Mouse (Mus musculus) cerebellum, adult 11-12 months (tissue): ENCODE results near the gene Rab34.

Experiments used
- DNase-seq: peaks from one replicate; pipeline ENCODE4 v3.0.0; 2022

The Rab34 gene

GRCm38 (mm10) chr11:78188331-78189233 is at the start of gene Rab34:
Gene Rab34 (plus strand): TSS chr11:78188430.
- DNase-seq, result no peak

GRCm38 (mm10) chr11:78140665-78141064 is 47.6 kb upstream of the Rab34 start:
- no peak for DNase-seq

GRCm38 (mm10) chr11:78143520-78143919 is 44.7 kb upstream of the Rab34 start:
- no peak for DNase-seq

GRCm38 (mm10) chr11:78146168-78146567 is 42.1 kb upstream of the Rab34 start:
- DNase-seq, result no peak

DNA sequence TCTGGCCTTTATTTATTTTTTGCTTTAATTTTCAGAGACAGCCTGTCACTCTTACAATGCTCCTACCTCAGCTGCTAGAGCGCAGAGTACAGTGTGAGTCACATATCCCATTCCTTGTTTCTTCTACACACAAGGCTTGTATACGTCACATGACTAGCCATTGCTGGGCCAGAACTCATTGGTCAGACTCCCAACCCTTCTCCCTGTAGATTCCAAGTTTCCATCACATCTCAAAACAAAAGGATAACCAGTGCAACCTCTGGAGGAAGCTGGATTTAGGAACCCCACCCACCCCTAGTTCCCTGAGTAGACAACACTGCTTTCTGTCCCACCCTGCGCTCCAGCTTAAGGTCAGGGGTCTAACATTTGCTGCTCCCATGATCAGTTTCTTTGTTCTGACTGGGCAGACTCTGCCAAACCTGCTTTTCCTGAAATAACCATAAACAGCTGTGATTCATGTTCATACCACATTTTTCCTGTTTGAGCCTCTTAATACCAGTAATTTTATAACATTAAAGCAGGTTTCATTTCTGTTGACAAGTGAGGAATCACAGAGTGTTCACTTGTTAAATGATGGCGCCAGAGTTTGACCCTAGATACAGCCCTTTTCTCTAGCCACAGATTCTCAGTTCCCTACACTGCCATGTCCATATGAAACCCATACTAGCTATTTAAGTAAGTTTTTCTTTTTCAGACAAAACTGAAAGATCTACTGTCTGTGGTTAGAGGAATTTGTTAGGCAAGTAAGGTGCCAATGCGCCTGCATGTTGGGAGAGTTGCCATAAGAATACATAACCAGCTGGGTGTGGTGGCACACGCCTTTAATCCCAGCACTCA is 41.3 kb upstream of the Rab34 start:
- DNase-seq, result no peak

DNA sequence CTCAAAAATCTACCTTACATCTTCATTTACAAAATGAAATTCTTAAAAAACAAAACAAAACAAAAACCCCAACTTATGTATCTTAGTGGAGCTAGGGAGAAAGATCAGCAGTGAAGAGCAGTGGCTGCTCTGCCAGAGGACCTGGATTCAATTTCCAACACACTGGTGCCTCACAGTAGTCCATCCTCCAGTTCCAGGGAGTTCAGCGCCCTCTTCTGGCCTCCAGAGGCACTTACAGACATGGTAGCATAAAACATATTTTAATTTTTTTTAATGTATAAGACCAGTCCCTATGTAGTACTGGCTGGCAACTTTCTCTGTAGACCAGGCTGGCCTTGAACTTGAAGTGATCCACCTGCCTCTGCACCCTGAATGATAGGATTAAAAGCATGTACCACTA is 37.1 kb upstream of the Rab34 start:
- no peak for DNase-seq

DNA sequence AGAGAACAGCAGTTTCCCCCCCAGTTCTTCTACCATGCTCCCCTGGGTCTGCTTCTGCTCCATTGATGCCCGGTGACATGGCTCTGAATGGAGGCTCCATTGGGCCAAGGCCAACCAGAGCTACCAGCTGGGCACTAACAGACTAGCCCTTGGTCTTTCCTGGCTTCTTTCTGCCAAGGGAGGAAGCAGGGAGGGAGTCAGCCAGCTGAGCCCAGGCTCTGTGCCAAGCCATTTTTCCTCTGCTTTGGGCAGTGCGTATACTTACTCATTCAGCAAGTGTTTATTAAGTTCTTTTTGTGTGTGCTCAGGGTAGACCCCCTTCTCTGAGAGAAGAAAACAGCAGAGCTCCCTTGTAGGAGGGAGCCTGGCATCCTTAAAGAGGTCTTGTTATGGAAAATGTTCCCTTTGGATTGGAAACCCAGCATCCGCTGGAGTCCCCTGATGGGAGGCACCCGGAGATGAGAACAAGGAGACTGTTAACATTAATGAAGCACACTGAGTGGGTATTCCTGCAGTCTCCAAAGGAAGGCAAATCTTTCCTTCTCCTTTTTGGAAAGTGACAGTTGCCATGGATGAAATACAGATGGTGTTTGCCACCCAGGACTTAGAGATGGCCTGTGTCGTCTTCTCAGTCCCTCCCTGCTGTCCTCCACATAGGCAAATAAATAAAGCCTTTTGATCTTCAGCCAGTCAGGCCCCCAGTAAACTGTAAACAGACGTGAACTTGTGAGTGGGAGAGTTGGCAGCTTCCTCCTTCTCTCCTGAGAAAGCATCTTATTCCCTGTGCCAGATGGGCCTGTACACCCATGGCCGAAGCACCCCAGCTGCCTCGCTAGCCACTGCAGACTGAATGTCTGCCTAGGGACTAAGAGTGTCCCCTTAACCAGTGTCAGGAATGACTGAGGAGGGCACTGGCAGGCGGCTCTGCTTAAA is 35.7 kb upstream of the Rab34 start:
- peak; percentile 87 for DNase-seq

- peak; percentile 30 for DNase-seq
These were observed 34.5 kb upstream of the Rab34 start for GRCm38 (mm10) chr11:78153778-78154177.

DNA sequence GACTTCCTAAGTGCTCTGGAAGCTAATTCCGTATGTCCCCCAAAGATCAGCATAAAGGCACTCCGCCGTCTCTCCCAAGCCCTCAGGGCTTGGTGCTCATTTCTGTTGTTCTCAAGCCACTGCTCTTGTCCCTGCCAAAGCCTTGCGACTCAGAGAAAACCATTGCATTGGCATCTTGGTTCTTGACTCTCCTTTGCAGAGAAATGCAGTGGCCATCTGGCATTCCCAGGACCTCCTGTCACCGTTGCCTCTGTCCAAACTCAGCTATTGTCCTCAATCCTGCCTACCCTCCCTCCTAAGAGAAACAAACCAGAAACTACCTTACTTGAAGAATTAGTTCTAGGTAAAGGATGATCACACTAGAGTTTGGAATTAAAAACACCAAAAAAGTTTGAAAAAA is 32.6 kb upstream of the Rab34 start:
- peak; percentile 28 for DNase-seq

DNA sequence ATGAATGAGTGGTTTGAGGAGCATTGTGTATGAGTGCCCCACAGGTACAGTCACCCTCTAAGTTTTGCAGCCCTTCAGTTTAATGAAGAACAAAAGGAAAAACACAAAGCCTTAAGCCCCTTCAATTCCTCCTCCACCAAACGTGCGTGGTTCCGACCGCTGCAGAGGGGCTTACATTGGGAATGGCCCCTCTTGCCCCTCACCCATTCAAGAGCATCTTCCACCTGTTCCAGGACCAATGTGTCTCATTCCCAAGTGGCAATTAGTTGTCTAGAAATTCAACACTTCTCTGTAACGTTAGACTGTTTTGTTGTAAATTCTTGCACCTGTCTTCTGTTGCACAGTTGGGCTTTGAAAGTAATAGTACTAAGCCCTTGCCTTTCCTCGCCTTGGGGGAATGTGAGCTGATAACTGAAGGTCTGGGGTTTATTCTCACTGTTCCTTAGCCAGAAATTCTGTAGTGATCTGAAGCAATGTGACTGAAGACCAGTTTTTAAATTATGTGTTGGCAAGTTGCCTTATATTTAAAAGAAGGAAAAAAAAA is 32.0 kb upstream of the Rab34 start:
- DNase-seq, result no peak

DNA sequence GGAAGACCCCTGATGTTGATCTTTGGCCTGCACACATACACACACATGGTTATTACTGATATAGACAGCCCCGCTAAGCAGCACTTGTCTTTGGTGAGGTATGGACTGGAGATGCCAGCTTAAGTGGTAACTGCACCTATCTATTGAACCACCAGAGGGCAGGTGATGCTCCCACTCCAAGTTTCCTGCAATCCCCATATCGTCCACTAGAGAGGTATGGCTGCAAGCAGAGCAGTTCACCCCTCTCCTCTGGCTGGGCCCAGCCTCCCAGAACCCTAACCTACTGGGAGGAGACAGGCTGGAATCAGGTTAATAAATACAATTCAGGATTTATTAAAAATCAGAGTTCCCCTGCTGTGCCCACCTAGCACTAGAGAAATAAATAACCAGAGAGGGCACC is 29.1 kb upstream of the Rab34 start:
- peak; percentile 80 for DNase-seq

DNA sequence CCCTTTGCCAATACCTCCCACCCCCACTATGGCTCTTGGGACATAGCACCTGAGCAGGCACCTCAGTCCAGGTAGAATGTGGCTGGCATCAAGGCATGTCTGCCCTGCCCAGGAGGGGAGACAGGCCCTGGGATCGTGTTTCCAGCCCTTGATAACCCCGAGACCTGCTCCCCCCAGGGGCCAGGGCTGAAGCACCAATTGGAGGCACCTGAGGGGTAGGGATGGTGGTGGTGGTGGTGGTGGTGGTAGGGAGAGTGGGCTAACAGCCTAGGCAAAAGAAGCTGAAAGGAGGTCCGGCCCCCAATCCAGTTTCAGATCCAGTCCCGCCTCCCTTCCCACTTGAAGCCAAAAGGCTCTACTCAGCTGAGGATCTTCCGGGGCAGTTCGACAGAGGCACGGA is 28.7 kb upstream of the Rab34 start:
- peak; percentile 26 for DNase-seq

DNA sequence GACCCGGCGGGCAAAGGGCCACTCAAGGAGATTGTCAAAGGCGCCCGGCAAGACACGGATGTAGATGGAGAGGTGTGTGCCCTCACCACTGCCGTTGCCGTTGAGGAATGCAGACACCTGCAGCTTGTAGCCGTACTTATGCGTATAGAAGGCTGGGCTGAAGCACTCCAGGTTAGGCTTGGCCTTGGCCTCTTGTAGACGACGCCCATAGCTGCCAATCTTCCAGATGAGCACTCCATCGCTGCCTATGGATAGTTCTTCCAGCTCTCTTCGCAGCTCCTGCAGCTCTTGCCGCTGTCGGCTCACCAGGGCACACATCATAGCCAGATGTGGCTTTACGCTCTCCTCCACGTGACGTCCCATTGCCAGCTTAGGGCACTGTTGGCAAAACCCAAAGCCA is 28.1 kb upstream of the Rab34 start:
- DNase-seq, result no peak

- no peak for DNase-seq
These were observed 27.6 kb upstream of the Rab34 start for GRCm38 (mm10) chr11:78160675-78161074.

- no peak for DNase-seq
These were observed 27.1 kb upstream of the Rab34 start for GRCm38 (mm10) chr11:78161169-78161568.

DNA sequence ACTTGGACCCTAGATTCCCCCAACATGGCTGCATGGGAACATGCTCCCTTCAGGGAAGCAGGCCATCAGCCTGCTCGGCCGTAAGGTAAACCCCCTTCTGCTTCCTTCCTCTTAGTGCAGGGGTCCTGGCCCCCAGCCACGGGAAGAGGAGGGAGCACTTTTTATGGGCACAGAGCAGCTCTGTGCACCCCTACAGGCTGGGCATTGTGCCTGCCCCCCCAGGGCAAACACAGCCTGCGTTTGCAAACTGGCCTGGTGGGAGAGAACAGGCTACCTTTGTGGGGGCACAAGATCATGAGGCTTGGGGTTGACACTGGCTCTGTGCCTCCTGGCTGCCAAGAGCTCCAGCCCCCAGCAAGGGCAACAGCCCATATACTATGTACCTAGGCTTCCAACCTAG is 26.3 kb upstream of the Rab34 start:
- no peak for DNase-seq

GRCm38 (mm10) chr11:78162504-78162903 is 25.7 kb upstream of the Rab34 start:
- no peak for DNase-seq

DNA sequence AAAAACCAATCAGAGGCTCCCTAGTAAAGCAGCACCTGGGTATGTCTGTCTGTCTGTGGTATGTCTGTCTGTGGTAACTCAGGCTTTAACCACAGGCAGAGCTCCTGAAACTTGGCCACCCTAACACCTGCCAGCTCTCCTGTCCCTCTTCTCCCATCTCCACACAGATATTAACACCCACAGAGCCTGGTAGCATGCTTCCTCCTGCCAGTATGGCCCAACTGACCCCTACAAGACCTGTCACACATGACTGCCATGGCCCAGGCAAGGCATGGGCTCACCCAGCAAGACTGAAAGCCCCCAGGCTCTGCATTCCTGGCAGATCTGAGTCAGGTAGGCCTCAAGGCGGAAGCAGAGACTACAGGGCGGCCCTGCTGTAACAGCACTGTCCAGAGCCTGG is 25.2 kb upstream of the Rab34 start:
- DNase-seq, result no peak

DNA sequence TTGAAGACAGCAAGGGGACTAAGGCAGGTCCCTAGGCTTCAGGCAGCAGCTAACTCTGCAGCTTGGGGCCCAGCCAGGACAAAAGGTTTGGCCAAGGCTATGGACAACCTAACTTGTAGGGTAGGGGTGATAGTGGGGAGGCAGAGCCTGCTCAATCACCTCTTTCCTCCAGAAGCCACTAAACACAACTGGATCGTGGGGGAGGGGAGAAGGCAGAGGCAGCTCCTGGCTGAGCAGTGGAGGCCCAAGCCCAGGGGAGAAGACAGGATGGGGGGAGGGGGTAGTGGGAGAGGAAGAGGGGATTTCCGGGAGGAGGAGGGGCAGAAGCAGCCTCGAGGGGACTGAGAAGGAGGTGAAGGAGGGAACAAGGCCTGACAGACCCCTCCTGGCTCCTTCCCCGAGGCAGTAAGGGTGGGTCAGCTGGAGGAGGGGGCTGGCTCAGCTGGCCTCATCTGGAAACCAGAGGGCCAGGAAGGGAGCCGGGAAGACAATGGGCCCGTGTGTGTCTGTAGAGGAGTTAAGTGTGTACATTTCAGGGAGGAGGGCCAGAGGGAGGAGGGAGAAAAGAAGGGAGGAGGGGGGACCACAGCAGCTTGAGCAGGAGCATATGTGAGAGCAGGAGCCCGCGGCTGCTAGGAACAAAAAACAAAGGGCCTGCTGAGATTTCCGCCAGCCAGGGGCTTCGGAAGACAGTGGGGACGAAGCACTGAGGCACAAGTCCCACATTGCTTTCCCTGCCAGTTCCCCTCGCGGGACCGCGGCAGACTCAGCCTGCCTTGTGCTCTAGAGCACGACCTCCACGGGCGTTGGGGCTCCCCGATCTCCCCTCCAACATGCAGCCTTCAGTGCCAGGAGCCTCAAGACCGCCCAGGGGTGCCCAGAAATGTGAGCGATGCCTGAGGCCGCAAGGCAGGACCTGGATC is 24.3 kb upstream of the Rab34 start:
- no peak for DNase-seq

- DNase-seq, result no peak
These were observed 23.7 kb upstream of the Rab34 start for GRCm38 (mm10) chr11:78164604-78164923.

DNA sequence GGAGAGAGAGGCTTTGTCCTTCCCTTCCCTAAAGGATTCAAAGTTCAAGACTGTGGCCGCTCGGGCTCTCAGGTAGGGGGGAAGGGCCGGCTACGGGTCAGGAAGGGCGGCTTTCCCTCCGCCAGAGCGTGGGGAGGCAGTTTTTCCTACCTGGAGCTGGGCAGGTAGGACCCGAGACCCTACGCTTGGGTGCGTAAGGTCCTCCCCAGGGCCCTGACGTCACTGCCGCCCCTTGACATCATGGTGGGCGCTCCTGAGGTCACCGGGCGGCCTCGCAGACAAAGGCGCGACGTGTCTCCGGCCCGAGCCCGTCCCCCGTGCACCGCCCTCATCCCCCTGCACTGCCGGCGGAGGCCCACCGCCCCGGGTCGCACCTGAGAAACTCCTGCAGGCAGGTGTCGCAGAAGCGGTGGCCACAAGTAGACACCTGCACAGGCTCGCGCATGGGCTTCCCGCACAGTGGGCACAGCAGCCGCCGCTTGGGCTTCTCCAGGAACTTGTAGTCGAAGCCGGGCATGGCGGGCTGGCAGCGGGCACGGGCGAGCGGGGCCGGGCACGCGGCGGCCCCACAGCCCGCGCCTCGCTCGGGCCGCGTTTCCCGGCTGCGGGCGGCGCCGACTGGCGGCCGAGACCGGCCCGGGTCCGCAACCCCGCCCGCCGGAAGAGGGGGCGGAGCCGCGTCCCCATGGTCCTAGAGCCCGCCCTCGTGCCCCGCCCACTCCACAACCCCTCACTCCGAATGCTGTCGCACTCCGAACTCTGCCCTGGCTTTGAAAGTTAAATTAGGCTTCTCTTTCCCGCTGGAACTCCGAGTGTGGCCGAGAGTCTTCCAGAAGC is 23.1 kb upstream of the Rab34 start, which contains the start of gene Traf4:
Gene Traf4, minus strand, starts transcription at position 666 of the 837 bp plus-strand sequence.
- DNase-seq, result peak; percentile 69
